Mouse (Mus musculus) stomach, postnatal 0 days (tissue): ENCODE measurements around the gene Gripap1. TPM values are rescaled to one million over a fixed set of nuclear protein-coding genes. Genes with fewer than 3 reads are reported as not detected.
A peak's percentile ranks its signal among the peaks of the same experiment; 100 is the strongest.

Experiments
- ATAC-seq: fragments of 200-750 bp; cut with Nextera tagmentation; 2 replicates; pipeline ENCODE4 v1.8.0; 2017; ENCODE audit not compliant: low FRiP score, low TSS enrichment
- DNase-seq: peaks from one replicate; pipeline ENCODE4 v3.0.0-alpha.2; 2016; ENCODE audit warnings: low spot score
- H3K27ac ChIP-seq: fragments of 300-500 bp; sonication (generic); replicated peaks from 2 replicates; pipeline ENCODE4 v1.5.1; 2014; ENCODE audit warnings: mild to moderate bottlenecking, control low read depth
- H3K27me3 ChIP-seq: fragments of 300-500 bp; sonication (generic); 2 replicates; pipeline ENCODE4 v1.6.1; 2014; ENCODE audit warnings: low read length; ENCODE audit not compliant: control insufficient read depth, insufficient read depth
- H3K36me3 ChIP-seq: fragments of 300-500 bp; sonication (generic); 2 replicates; pipeline ENCODE4 v1.6.1; 2014; ENCODE audit warnings: low read length, mixed read lengths; ENCODE audit not compliant: control insufficient read depth, insufficient read depth
- H3K4me1 ChIP-seq: fragments of 300-500 bp; sonication (generic); replicated peaks from 2 replicates; pipeline ENCODE4 v1.6.1; 2014; ENCODE audit warnings: antibody characterized with exemption; ENCODE audit not compliant: control insufficient read depth, insufficient read depth
- H3K4me2 ChIP-seq: fragments of 300-500 bp; sonication (generic); replicated peaks from 2 replicates; pipeline ENCODE4 v1.6.1; 2014; ENCODE audit warnings: low read depth, mild to moderate bottlenecking, control low read depth, moderate library complexity
- H3K4me3 ChIP-seq: fragments of 300-500 bp; sonication (generic); 2 replicates; pipeline ENCODE4 v1.5.1; 2014; ENCODE audit warnings: low read depth, low read length, control low read depth
- H3K9ac ChIP-seq: fragments of 300-500 bp; sonication (generic); 2 replicates; pipeline ENCODE4 v1.6.1; 2014; ENCODE audit warnings: mild to moderate bottlenecking, low read length, control low read depth, mixed read lengths
- H3K9me3 ChIP-seq: fragments of 300-500 bp; sonication (generic); 2 replicates; pipeline ENCODE4 v1.6.1; 2016; ENCODE audit warnings: low read length; ENCODE audit not compliant: control insufficient read depth
- CTCF ChIP-seq: IDR thresholded peaks from 2 replicates; pipeline ENCODE4 v1.5.1; 2016; ENCODE audit warnings: antibody characterized with exemption, low read depth, mild to moderate bottlenecking, moderate library complexity
- EP300 ChIP-seq: optimal IDR thresholded peaks from 2 replicates; pipeline ENCODE3; 2016; ENCODE audit warnings: antibody characterized with exemption
- WGBS: fragments of 180-500 bp; shearing (Covaris S2); extraction: QIAGEN DNeasy Blood & Tissue Kit; methylation state at CpG from one replicate; pipeline ENCODE4 v1.1.7; 2014; 5-methylcytosine and 5-hydroxymethylcytosine counted together
- polyA plus RNA-seq: library from polyadenylated mRNA; unstranded; fragments of >200 nt; fragmentation: Nextera tagmentation; extraction: Ambion mirVana; gene quantifications from 2 replicates; pipeline ENCODE4 v1.2.1, GENCODE M21; 2015

The Gripap1 gene
- polyA plus RNA-seq, 1 experiment from 2014 or later: 20.0 TPM

GRCm38 (mm10) chrX:7840842-7841162 lies 51.2 kb downstream of the Gripap1 start:
- H3K27ac ChIP-seq: peak overlapping the region; percentile 63; the same call in 1 of the 2 replicates
- TF ChIP-seq EP300 (no peak), CTCF (no peak; the same call in 1 of the 2 replicates)
- DNase-seq: no peak
- H3K27me3 ChIP-seq: no peaks in the 10 kb centered on the region
- no peak overlapping the region for H3K4me3 ChIP-seq
- H3K4me1 ChIP-seq: no peaks in the 10 kb centered on the region
- H3K36me3 ChIP-seq: no peaks in the 10 kb centered on the region
- no peak for ATAC-seq
- no peaks in the 10 kb centered on the region for H3K9me3 ChIP-seq
- WGBS: 18% methylated on average over 7 of the region's 7 CpGs
- no peak overlapping the region for H3K9ac ChIP-seq
- peak overlapping the region; percentile 35; the same call in 1 of the 2 replicates for H3K4me2 ChIP-seq

GRCm38 (mm10) chrX:7841163-7842162 lies 51.9 kb downstream of the Gripap1 start, which contains the start of gene Otud5:
Gene Otud5, plus strand, starts transcription at chrX:7841364.
- ATAC-seq (peak; percentile 97), DNase-seq (peak; percentile 95)
- Histone ChIP-seq H3K9me3 (no peaks in the 10 kb centered on the region), H3K4me1 (no peaks in the 10 kb centered on the region), H3K4me2 (peak within 1 kb of the TSS; percentile 64), H3K27me3 (no peaks in the 10 kb centered on the region), H3K4me3 (peak within 1 kb of the TSS; percentile 63), H3K27ac (peak within 1 kb of the TSS; percentile 93), H3K36me3 (no peaks in the 10 kb centered on the region), H3K9ac (peak within 1 kb of the TSS; percentile 79)
- TF ChIP-seq CTCF: no peak
- no peak for TF ChIP-seq EP300
- 18% methylated on average over 66 of the region's 74 CpGs for WGBS

- no peak for TF ChIP-seq CTCF
- no peak for TF ChIP-seq EP300
- peak; percentile 41 for DNase-seq
- peak overlapping the region; percentile 93 for H3K27ac ChIP-seq
Observed at GRCm38 (mm10) chrX:7842318-7842717, 52.8 kb downstream of the Gripap1 start.

GRCm38 (mm10) chrX:7847845-7848244 lies 58.3 kb downstream of the Gripap1 start:
- H3K27me3 ChIP-seq: no peaks in the 10 kb centered on the region
- H3K4me3 ChIP-seq: no peak overlapping the region
- H3K9me3 ChIP-seq: no peaks in the 10 kb centered on the region
- no peak overlapping the region for H3K27ac ChIP-seq
- no peak for DNase-seq
- 63% methylated on average over 2 of the region's 2 CpGs for WGBS
- H3K36me3 ChIP-seq: no peaks in the 10 kb centered on the region
- no peak overlapping the region for H3K4me2 ChIP-seq
- H3K9ac ChIP-seq: no peak overlapping the region
- no peak for TF ChIP-seq CTCF
- no peak for TF ChIP-seq EP300
- no peak for ATAC-seq
- no peaks in the 10 kb centered on the region for H3K4me1 ChIP-seq

More at GRCm38 (mm10) chrX:7842318-7842717, 52.8 kb downstream of the Gripap1 start:
- Histone ChIP-seq H3K4me3 (peak overlapping the region; percentile 63), H3K27me3 (no peaks in the 10 kb centered on the region), H3K4me2 (peak overlapping the region; percentile 64), H3K36me3 (no peaks in the 10 kb centered on the region), H3K4me1 (no peaks in the 10 kb centered on the region), H3K9me3 (no peaks in the 10 kb centered on the region), H3K9ac (peak overlapping the region; percentile 79)
- WGBS: 18% methylated on average over 32 of the region's 42 CpGs
- no peak for ATAC-seq

GRCm38 (mm10) chrX:7854578-7854977 lies 65.0 kb downstream of the Gripap1 start:
- no peak overlapping the region for H3K4me3 ChIP-seq
- no peak overlapping the region for H3K27ac ChIP-seq
- 44% methylated on average over 2 of the region's 2 CpGs for WGBS
- no peak overlapping the region for H3K4me2 ChIP-seq
- no peaks in the 10 kb centered on the region for H3K4me1 ChIP-seq
- ATAC-seq (no peak), DNase-seq (peak; percentile 48)
- no peaks in the 10 kb centered on the region for H3K27me3 ChIP-seq
- no peak overlapping the region for H3K9ac ChIP-seq
- TF ChIP-seq CTCF: peak; percentile 71
- no peak for TF ChIP-seq EP300
- no peaks in the 10 kb centered on the region for H3K9me3 ChIP-seq
- no peaks in the 10 kb centered on the region for H3K36me3 ChIP-seq

GRCm38 (mm10) chrX:7859191-7859753 lies 69.7 kb downstream of the Gripap1 start:
- no peak for TF ChIP-seq CTCF
- no peak for TF ChIP-seq EP300
- Histone ChIP-seq H3K27me3 (no peaks in the 10 kb centered on the region), H3K9me3 (no peaks in the 10 kb centered on the region), H3K27ac (no peak overlapping the region), H3K9ac (no peak overlapping the region), H3K4me1 (no peaks in the 10 kb centered on the region), H3K4me3 (no peak overlapping the region), H3K36me3 (no peaks in the 10 kb centered on the region), H3K4me2 (no peak overlapping the region)
- no peak for DNase-seq
- WGBS: 73% methylated on average over 3 of the region's 3 CpGs
- no peak for ATAC-seq
